Mouse (Mus musculus): ENCODE data around the gene Gm8300. TPM values are rescaled to one million over a fixed set of nuclear protein-coding genes. Genes with fewer than 3 reads are reported as not detected.

Gm8300 gene
- polyA plus RNA-seq, 1 experiment = not detected

Other genes with a start within 250 kb of the Gm8300 start
- 24.3 and 30.8 TPM in 2 replicates for gene Vipas39, start 248.1 kb upstream of the Gm8300 start, polyA plus RNA-seq (2012; ENCODE audit: insufficient read depth, insufficient read length, missing spikeins)
- gene Ahsa1, start 247.8 kb upstream of the Gm8300 start, polyA plus RNA-seq (2012; ENCODE audit: insufficient read depth, insufficient read length, missing spikeins) = 89.7 and 140 TPM in 2 replicates
- gene Ism2, start 214.6 kb upstream of the Gm8300 start, polyA plus RNA-seq (2012; ENCODE audit: insufficient read depth, insufficient read length, missing spikeins) = not detected in 2 replicates
- gene Sptlc2, start 126.0 kb upstream of the Gm8300 start, polyA plus RNA-seq (2012; ENCODE audit: insufficient read depth, insufficient read length, missing spikeins) = 10.4 and 25.5 TPM in 2 replicates
- gene Slirp, start 70.4 kb upstream of the Gm8300 start, polyA plus RNA-seq (2012; ENCODE audit: insufficient read depth, insufficient read length, missing spikeins) = 340 and 414 TPM in 2 replicates
- 3.7 and 4.3 TPM in 2 replicates for gene Alkbh1, start 70.3 kb upstream of the Gm8300 start, polyA plus RNA-seq (2012; ENCODE audit: insufficient read depth, insufficient read length, missing spikeins)
- gene Snw1, start 42.0 kb upstream of the Gm8300 start, polyA plus RNA-seq (2012; ENCODE audit: insufficient read depth, insufficient read length, missing spikeins) = 33.6 and 41.0 TPM in 2 replicates
- not detected in 2 replicates for gene Gm5788, start 19.6 kb upstream of the Gm8300 start, polyA plus RNA-seq (2012; ENCODE audit: insufficient read depth, insufficient read length, missing spikeins)
- gene Oog1, start 88.4 kb downstream of the Gm8300 start, polyA plus RNA-seq (2012; ENCODE audit: insufficient read depth, insufficient read length, missing spikeins) = not detected in 2 replicates
- not detected in 2 replicates for gene Gm4027, start 104.6 kb downstream of the Gm8300 start, polyA plus RNA-seq (2012; ENCODE audit: insufficient read depth, insufficient read length, missing spikeins)
- gene Gm16381, start 130.3 kb downstream of the Gm8300 start, polyA plus RNA-seq (2012; ENCODE audit: insufficient read depth, insufficient read length, missing spikeins) = not detected in 2 replicates